Mouse (Mus musculus) spleen, adult 2 months (tissue): ENCODE measurements around the gene Tagap1.
"Not testable (repeated sequence)": the region's sequence is repeated elsewhere in the genome, so short reads cannot be mapped to it uniquely, and the experiment has no call there.

ENCODE experiments used
- CTCF ChIP-seq: fragments of 200-500 bp; IDR thresholded peaks from 2 replicates; pipeline ENCODE4 v1.5.1; 2011; ENCODE audit warnings: mild to moderate bottlenecking, inconsistent platforms; ENCODE audit not compliant: insufficient read depth, insufficient read length, insufficient replicate concordance; ENCODE audit errors: extremely low read depth
- POLR2A ChIP-seq: fragments of 200-500 bp; IDR thresholded peaks from 2 replicates; pipeline ENCODE4 v1.6.1; 2011; ENCODE audit warnings: low read depth, low read length, inconsistent platforms

- TF ChIP-seq CTCF, POLR2A: not testable (repeated sequence)
These were observed 6.7 kb upstream of the Tagap1 start for GRCm38 (mm10) chr17:6967673-6968072.
